Mouse (Mus musculus) brain, embryonic 14.5 days (tissue): ENCODE data around the gene Omd. TPM values are rescaled to one million over a fixed set of nuclear protein-coding genes. Genes with fewer than 3 reads are reported as not detected.

Experiments used
- DNase-seq: peaks from one replicate; pipeline ENCODE4 v3.0.0-alpha.2; 2011; ENCODE audit warnings: low read depth
- CTCF ChIP-seq: fragments of 200-500 bp; IDR thresholded peaks from 2 replicates; pipeline ENCODE4 v1.5.1; 2012; ENCODE audit warnings: inconsistent platforms, mild to moderate bottlenecking, moderate library complexity, borderline replicate concordance; ENCODE audit not compliant: insufficient read depth, insufficient read length; ENCODE audit errors: extremely low read depth
- POLR2A ChIP-seq: fragments of 200-500 bp; IDR thresholded peaks from 2 replicates; pipeline ENCODE4 v1.6.1; 2012; ENCODE audit warnings: mild to moderate bottlenecking, inconsistent platforms, borderline replicate concordance; ENCODE audit not compliant: poor library complexity, insufficient read depth, insufficient read length, severe bottlenecking; ENCODE audit errors: extremely low read depth
- polyA plus RNA-seq: library from polyadenylated mRNA; depleted of rRNA; stranded (reverse); fragments of >200 nt; gene quantifications from 2 replicates; pipeline ENCODE4 v1.2.3, GENCODE M21; 2012; rRNA removed

The Omd gene
- polyA plus RNA-seq, 1 experiment = 0.59 TPM

DNA sequence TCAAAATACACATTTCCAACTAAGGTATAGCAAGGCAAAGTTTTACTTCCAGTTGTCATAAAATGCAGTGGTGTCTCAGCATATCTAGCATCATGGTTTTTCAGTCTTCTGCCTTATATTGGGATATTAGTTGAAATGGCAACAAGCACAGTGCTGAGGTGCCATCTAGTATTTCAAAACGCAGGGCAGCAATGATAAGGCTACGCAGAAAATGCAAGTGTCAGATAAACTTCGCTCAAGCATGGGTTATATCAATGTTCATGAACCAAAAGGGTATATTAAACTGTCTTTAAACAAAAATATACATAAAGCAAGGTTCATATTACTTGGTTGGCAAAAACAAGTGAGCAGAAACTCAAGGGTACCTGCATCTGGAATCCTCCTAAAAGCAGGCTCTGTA is 34.8 kb downstream of the Omd start:
- no peak for DNase-seq
- no peak for TF ChIP-seq POLR2A
- no peak for TF ChIP-seq CTCF

DNA sequence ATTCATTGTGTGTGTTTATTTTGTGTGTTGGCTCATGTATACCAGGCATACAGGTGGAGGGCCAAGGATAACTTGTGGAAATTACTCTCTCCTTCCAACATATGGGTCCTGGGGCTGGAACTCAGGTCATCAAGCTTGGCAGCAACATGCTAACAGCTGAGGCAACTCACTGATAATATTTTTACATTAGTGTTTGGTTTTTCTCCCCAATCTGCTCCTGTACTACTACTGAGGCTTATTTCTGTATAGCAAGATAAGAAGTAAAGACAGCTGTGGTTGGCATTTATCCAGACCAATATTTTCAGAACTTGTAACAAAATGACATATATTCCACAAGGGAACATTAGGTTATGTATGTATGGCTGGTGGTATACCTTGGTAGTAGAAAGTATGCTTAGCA is 36.1 kb downstream of the Omd start:
- TF ChIP-seq CTCF = no peak
- no peak for TF ChIP-seq POLR2A
- DNase-seq = no peak

DNA sequence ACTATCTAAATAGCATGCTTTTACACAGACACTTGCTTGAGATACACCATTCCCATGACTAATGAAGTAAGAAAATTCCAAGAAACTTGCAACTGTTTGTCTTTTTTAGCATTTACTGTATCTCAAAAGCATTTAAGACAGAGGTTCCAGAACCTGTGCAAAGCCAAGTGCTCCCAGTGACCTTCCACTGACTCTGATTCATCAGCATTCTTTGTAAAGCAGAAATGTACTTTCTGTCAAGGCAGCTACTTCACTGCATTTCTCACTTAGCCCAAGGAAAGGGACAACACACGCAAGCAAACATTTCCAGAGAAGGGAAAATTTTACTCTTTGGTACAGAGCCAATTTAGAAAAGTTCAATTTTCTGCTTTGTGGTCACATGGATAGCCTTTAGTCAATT is 41.0 kb downstream of the Omd start:
- no peak for TF ChIP-seq CTCF
- no peak for TF ChIP-seq POLR2A
- DNase-seq = no peak

- TF ChIP-seq CTCF (no peak), POLR2A (no peak)
- no peak for DNase-seq
Observed at GRCm38 (mm10) chr13:49628167-49628566, 45.9 kb downstream of the Omd start.

- TF ChIP-seq POLR2A (no peak), CTCF (no peak)
- DNase-seq = no peak
Observed at GRCm38 (mm10) chr13:49629076-49629475, 46.8 kb downstream of the Omd start.

DNA sequence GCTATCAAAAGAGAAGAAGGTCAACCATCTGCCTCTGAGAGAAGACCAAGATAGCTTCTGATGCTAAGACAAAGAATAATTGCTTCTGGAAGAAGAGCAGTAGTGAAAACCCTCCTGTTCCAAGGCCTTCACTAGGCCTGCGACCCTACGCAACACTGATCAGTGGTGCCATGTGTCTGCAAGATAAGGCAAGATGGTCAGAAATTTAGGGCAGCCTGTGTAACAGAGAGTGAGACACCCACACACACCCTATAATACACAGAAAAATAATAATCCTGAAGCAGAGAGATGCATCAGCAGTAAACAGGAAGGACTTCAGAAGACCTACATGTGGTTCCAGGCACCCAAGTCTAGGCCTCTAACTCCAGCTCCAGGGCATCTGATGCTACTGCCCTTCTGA is 57.7 kb downstream of the Omd start:
- no peak for DNase-seq
- TF ChIP-seq POLR2A (no peak), CTCF (no peak)

Other genes with a start within 250 kb of the Omd start
- 35.9 and 42.3 TPM in 2 replicates for gene Bicd2, start 240.9 kb upstream of the Omd start, polyA plus RNA-seq
- gene Ippk, start 161.2 kb upstream of the Omd start, polyA plus RNA-seq = 8.7 and 9.9 TPM in 2 replicates
- 0.23 and 0.48 TPM in 2 replicates for gene Tes3-ps, start 89.1 kb upstream of the Omd start, polyA plus RNA-seq
- gene Ecm2, start 77.7 kb upstream of the Omd start, polyA plus RNA-seq = 2.3 and 2.8 TPM in 2 replicates
- 2.5 and 4.8 TPM in 2 replicates for gene Aspn, start 38.0 kb upstream of the Omd start, polyA plus RNA-seq
- gene Ogn, start 25.6 kb downstream of the Omd start, polyA plus RNA-seq = 6.0 and 9.1 TPM in 2 replicates
- gene Cenpp, start 70.3 kb downstream of the Omd start, polyA plus RNA-seq = 3.0 and 6.2 TPM in 2 replicates
- 10.6 and 11.6 TPM in 2 replicates for gene Nol8, start 70.6 kb downstream of the Omd start, polyA plus RNA-seq
- 41.9 and 48.7 TPM in 2 replicates for gene Iars, start 99.6 kb downstream of the Omd start, polyA plus RNA-seq
- not detected in 2 replicates for gene Gm30302, start 216.5 kb downstream of the Omd start, polyA plus RNA-seq